Mouse (Mus musculus): Measurements from ENCODE around the gene Nlrp6.

The Nlrp6 gene

GRCm38 (mm10) chr7:140949824-140950530 is 29.3 kb downstream of the Nlrp6 start, which contains the start of gene Ifitm5:
Gene Ifitm5, minus strand, starts transcription at chr7:140950291.
- 78% methylated on average over 16 of the region's 16 CpGs for WGBS

DNA sequence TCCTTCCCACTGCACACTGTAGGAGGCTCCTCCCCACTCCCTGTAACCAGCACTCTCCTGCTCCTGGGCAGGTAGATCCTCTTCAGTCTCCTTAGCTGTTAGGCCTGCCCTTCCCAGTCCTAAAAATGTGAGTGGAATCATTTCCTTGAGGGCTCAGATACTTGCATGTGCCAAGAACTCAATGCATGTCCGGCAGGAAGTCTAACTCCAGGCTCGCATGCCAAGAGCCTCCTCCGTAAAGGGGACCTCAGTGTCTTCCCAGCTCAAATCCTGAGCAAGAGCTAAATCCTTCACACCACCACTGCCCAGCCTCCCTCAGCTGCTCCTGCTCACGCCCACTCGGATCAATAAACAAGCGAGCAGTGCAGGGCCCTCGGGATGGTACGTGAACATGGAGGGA is 30.3 kb downstream of the Nlrp6 start:
- 67% methylated on average over 8 of the region's 8 CpGs for WGBS

DNA sequence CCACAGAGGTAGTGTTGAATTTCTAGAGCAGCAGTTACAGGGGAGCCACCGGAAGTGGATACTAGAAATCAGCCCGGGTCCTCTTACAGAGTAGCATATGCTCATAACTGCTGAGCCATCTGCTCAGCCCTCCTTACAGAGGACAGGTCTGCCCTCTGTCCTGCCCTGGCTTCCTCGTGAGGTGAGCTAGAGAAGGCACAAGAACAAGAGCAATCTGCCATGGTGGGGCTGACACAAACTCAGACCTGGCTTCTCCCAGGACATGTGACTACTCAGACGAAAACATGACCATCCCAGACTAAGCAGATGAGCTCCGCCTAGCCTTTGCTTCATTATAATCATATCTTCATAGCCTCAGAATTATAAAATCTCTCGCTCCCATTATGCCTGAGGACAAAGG is 31.1 kb downstream of the Nlrp6 start:
- 90% methylated on average over 6 of the region's 6 CpGs for WGBS

DNA sequence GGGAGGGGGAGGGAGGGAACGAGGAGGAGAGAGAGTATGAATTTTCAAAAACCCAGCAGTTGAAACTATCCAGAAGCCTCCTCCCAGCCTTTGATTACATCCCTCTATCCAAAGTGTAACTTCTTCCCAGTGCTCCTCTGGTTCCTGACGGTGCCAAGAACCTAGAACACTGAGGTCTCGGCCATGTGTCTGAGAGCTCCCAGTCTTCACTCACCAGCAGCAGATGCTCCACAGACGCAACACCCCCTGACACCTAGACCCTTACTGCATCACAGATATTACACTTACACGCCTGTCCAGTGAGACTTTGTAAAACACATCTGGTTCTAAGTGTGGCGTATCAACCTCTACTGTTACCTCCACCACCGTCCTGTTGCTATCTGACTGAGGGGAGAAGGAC is 31.7 kb downstream of the Nlrp6 start:
- WGBS = 88% methylated on average over 7 of the region's 7 CpGs

GRCm38 (mm10) chr7:140953133-140953532 is 32.4 kb downstream of the Nlrp6 start:
- 84% methylated on average over 11 of the region's 11 CpGs for WGBS

DNA sequence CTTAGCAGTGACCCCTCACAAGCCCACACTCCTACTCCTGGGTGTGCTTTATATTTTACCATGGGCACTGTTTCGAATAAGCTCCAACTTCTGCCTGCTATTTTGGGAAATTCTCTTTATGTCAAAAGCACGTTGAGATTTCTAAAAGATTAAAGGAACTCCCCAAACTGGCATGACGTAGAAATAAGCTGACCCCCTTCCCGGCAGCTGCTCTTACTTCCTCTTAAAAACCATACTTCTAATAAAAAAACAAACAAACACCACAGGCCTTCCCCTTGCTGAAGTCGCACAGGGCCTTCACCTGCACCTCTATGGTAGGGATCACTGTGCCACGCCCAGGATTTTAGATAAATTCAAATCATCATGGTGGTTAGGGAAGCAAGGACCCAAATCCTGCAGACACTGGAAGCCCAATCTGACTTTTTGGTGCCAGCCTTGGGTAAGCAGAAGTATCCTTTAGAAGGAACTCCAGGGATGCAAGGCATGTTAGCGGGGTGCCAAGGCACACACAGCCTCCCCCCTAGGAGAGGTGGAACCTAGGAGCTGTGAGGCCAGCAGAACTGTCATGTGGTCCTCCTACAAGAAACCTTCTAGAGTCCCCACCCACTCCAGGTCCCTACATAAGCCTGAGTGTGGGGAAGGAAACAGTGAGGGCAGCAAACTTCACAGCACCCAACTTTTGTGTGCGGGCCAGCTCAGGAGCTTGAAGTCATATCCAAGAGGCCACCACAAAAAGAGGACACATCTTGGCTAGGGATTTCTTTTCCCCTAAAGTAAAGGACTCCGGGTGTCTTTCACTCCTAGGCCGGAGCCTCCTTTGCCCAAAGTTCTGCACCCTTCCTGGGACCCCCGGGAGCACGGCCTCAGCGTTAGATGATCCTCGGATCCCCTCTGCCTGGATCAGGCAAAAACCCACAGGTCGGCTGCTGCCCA is 33.4 kb downstream of the Nlrp6 start:
- 72% methylated on average over 15 of the region's 15 CpGs for WGBS

GRCm38 (mm10) chr7:140954733-140955071 is 34.0 kb downstream of the Nlrp6 start:
- 33% methylated on average over 9 of the region's 9 CpGs for WGBS

GRCm38 (mm10) chr7:140955342-140955741 is 34.6 kb downstream of the Nlrp6 start:
- WGBS = 31% methylated on average over 17 of the region's 17 CpGs

- 38% methylated on average over 11 of the region's 11 CpGs for WGBS
Observed at GRCm38 (mm10) chr7:140955758-140956555, 35.3 kb downstream of the Nlrp6 start, which contains the start of the genes Gm45717 and Ifitm2. Gene Gm45717, minus strand, starts transcription at chr7:140955937. Gene Ifitm2, minus strand, starts transcription at chr7:140955987.

DNA sequence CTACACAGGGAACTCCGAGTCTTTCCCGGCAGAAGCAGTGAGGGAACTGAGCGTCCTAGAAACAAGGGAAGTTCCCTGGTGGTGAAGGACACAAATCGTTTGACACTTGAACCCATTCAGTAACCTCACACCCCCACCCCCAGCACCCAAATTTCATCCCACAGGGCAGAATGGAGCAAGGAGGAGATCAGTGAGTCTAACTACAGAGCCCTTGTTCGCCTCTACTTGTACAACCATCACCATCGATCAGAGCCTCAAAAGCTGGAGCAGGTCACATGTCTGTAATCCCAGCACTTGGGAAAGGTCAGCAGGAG is 35.8 kb downstream of the Nlrp6 start:
- 48% methylated on average over 6 of the region's 6 CpGs for whole genome bisulfite sequencing

GRCm38 (mm10) chr7:140959181-140959901 is 38.6 kb downstream of the Nlrp6 start:
- 30% methylated on average over 9 of the region's 9 CpGs for WGBS

GRCm38 (mm10) chr7:140960026-140960425 is 39.3 kb downstream of the Nlrp6 start:
- WGBS = 86% methylated on average over 5 of the region's 5 CpGs

DNA sequence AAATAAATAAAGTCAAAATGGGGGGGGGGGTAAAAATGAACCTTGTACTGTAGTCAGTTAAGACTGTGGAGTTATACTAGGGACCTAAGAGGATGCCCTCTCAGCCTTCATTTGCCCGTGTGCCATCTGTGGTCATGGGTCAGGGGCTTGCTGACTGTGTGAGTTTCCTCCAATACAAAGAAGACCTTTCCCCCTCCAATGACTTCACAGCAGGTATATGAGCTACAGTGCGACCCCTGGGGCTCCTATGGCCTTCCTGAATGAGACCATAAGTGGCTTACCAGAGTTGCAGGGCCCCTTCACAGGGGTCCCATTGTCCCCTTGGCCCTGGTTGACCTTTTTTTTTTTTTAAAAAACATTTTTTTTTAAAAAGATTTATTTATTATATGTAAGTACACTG is 40.7 kb downstream of the Nlrp6 start:
- WGBS = 82% methylated on average over 2 of the region's 2 CpGs

- 94% methylated on average over 2 of the region's 2 CpGs for WGBS
Observed at GRCm38 (mm10) chr7:140962733-140963132, 42.0 kb downstream of the Nlrp6 start.

GRCm38 (mm10) chr7:140966921-140967320 is 46.2 kb downstream of the Nlrp6 start, which contains the start of gene Ifitm1:
Gene Ifitm1, plus strand, starts transcription at chr7:140967221.
- 91% methylated on average over 4 of the region's 4 CpGs for WGBS

DNA sequence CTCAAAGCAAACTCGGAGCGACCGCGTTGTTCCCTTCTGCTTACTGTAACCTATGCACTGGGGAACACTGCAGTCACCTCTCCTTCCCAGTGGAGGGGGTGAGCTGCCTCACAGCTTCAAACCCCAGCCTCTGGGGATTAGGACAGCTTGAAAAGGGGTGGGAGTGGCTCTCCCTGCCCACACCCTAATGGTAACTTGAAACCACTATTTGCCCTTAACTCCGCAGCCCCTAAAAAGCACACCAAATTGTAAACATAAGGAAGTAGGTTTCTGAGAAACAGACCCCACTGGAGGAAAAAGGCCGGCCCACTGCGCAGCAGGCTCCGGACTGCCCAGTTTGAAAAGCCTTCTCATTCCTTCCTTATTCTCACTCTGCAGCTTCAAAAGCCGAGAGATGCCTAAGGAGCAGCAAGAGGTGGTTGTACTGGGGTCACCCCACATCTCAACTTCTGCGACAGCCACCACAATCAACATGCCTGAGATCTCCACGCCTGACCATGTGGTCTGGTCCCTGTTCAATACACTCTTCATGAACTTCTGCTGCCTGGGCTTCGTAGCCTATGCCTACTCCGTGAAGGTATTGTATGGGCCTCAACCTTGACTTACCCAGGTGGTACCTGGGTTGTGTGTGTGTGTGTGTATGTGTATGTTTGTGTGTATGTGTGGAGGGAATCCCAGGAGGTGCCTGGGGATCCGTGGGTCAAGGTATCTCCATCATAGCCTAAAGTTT is 47.3 kb downstream of the Nlrp6 start:
- WGBS = 64% methylated on average over 14 of the region's 14 CpGs

DNA sequence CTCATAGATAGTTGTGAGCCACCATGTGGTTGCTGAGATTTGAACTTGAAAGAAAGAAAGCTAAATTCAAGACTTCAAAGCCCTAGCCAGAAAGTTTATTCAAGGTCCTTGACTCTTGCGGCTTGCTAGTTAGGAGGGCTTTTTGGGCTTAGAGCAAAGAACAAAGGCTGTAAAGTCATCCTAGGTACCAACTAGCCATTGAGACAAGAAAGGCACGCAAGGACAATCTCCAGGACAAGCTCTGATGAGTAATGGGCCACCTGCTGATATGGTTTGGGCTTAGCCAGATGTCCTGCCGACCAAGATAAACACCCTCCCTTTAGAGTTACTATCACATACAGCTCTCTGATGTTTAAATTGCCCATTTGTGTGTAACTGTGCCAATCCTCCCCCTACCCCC is 48.0 kb downstream of the Nlrp6 start:
- 53% methylated on average over 3 of the region's 3 CpGs for WGBS

- WGBS = 75% methylated on average over 7 of the region's 7 CpGs
Observed at GRCm38 (mm10) chr7:140970931-140971330, 50.2 kb downstream of the Nlrp6 start.

GRCm38 (mm10) chr7:140971479-140972171 is 50.9 kb downstream of the Nlrp6 start:
- WGBS = 70% methylated on average over 8 of the region's 8 CpGs

Measured in cerebral cortex, adult 2 months (tissue).